ENCODE assay signal across 10 mouse cellular contexts in genomic region chr13:26575890-26576543, GRCm38 (mm10).
A peak's percentile ranks its signal among the peaks of the same experiment; 100 is the strongest.
DNase-seq lines count a peak whose midpoint lies in the region.
"Had no signal": no experiment of that assay in that cellular context is flagged by ENCODE, and none has a peak within 500 bp of the region (broad histone marks: within the 10 kb centered on the region; RNA-seq: fewer than 3 reads in every experiment).

No protein-coding gene starts in this region.

- intact Hi-C loops in left cerebral cortex, postnatal 36 days (cut with DNase I): no loop called here
- intact Hi-C loops in left cerebral cortex, postnatal 25 days (cut with DNase I): no loop called here

- DNase-seq in cerebellum, adult 9-11 months: peak; percentile 6
- no peak for DNase-seq in cerebellum, adult 11 months
- DNase-seq in left cerebral cortex, adult 9 months (ENCODE audit: low spot score in 2 of 2): peak; percentile 6 to 8
- DNase-seq in left cerebral cortex, postnatal 36 days (ENCODE audit: low spot score in 2 of 2): no peak
- peak; percentile 7 to 22 for DNase-seq in frontal cortex, adult 2 months (ENCODE audit: extremely low spot score in 1 of 2, low spot score in 1 of 2)
- peak; percentile 14 to 50 for DNase-seq in left cerebral cortex, postnatal 25 days (ENCODE audit: low spot score in 2 of 2)
- no peak for DNase-seq in lung, postnatal 10 days
- DNase-seq in adrenal gland, postnatal 36 days: no peak
- DNase-seq: adrenal gland, postnatal 10 days; lung, postnatal 4 days had no signal

Comparison
In these comparisons a context has a peak if more than half of its experiments do, and no peak if none do; other contexts are left out.
1. DNase-seq: peak in cerebellum, adult 9-11 months (single experiment), left cerebral cortex, adult 9 months (2 of 2), frontal cortex, adult 2 months (2 of 2) and left cerebral cortex, postnatal 25 days (2 of 2); none in cerebellum, adult 11 months (single experiment), left cerebral cortex, postnatal 36 days (0 of 2), lung, postnatal 10 days (single experiment) and adrenal gland, postnatal 36 days (0 of 2).